Comparison of ENCODE assay signal across 8 mouse cellular contexts in the genomic region with DNA sequence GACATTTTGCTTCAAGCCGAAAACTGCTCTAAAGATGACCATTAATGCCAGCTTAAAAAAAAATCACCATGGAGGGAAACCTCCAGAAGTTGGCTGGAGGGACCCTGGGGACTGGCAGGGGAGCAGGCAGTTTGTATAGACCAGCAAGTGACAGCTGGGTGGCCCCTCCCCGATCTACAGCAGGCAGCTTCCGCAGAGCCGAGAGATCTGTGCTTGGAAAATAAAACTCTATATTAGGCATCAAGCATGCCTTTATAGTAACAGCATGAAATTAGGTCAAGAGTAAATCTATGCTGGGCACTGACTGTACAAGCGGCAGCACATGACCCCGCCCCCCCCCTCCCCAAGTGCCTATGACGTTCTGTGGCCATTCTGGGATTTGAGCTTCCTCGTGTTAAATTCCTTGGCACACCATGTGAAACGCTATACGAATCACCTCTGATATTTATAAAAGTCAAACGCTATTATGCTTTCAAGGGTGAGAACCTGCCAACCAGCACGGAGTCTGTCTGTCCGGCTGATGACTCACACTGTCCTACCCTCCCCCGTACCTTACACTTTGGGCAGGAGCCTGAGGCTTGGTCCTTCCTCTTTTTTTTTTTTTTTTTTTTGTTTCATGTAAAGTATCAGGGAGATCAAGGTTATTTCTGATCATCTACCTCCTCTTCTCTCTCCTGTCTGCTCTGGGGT.
A peak's percentile ranks its signal among the peaks of the same experiment; 100 is the strongest.
DNase-seq lines count a peak whose midpoint lies in the region; ATAC-seq and TF ChIP-seq lines count a peak whose summit lies in the region.

No protein-coding gene starts in this region.

- TF ChIP-seq POLR2A in lung, adult 2 months (IDR thresholded peaks at IDR 0.05; ENCODE audit: borderline replicate concordance, extremely low read depth, low read depth, low read length) = no peak

- intact Hi-C loops in heart, postnatal 14 days (cut with DNase I) = loop anchor here (2.0 to 5.0 kb wide), 2 partner anchors 30 to 55 kb away; no protein-coding TSS in a partner anchor

- H3K4me1 ChIP-seq in lung, adult 2 months (ENCODE audit: control insufficient read depth, insufficient read depth, low read length) = peaks cover 22% of the 10 kb centered on the region

- WGBS in lung, adult 2 months = 23% methylated on average over 14 of the region's 14 CpGs

- peak; percentile 63 to 80 for DNase-seq in adrenal gland, adult (ENCODE audit: inconsistent age in 2 of 2, low spot score in 1 of 2)
- no peak for DNase-seq in adrenal gland, postnatal 4 days (ENCODE audit: low spot score in 2 of 2)
- peak; percentile 55 to 78 for DNase-seq in lung, adult 18-20 months
- no peak for DNase-seq in lung, adult 2 months
- peak; percentile 43 to 48 for DNase-seq in heart, postnatal 14 days
- DNase-seq in retina, postnatal 1 day = peak; percentile 61
- DNase-seq in left cerebral cortex, adult 8-10 months (ENCODE audit: low spot score in 2 of 2) = no peak

- H3K4me3 ChIP-seq in lung, adult 2 months (replicated peaks; ENCODE audit: extremely low read depth, low read depth, low read length) = no peak overlapping the region

- no peak for TF ChIP-seq CTCF in lung, adult 2 months (IDR thresholded peaks at IDR 0.05; ENCODE audit: insufficient read depth, low read length)

- no peak for ATAC-seq in erythroid progenitor cell, adult 5-6 weeks (replicated peaks; ENCODE audit: low FRiP score, poor library complexity, severe bottlenecking)

Comparison
In these comparisons a context has a peak if more than half of its experiments do, and no peak if none do; other contexts are left out.
1. DNase-seq: peak in adrenal gland, adult (2 of 2), lung, adult 18-20 months (2 of 2), heart, postnatal 14 days (2 of 2) and retina, postnatal 1 day (single experiment); none in adrenal gland, postnatal 4 days (0 of 2), lung, adult 2 months (single experiment) and left cerebral cortex, adult 8-10 months (0 of 2).